Mouse (Mus musculus) layer of hippocampus, postnatal 10 days (tissue): Measurements from ENCODE around the gene Nfam1. TPM values are rescaled to one million over a fixed set of nuclear protein-coding genes. Genes with fewer than 3 reads are reported as not detected.

ENCODE experiments used
- DNase-seq, 2 experiments: peaks; one replicate each; pipeline ENCODE4 v3.0.0; 2021; ENCODE audit warnings: low spot score in 2 of 2
- total RNA-seq, 2 experiments: library from RNA; stranded (reverse); gene quantifications; 2 replicates each; pipeline ENCODE4 v1.2.3; 2021

The Nfam1 gene
- total RNA-seq, 2 experiments from 2014 or later: 1.6 to 2.4 TPM

DNA sequence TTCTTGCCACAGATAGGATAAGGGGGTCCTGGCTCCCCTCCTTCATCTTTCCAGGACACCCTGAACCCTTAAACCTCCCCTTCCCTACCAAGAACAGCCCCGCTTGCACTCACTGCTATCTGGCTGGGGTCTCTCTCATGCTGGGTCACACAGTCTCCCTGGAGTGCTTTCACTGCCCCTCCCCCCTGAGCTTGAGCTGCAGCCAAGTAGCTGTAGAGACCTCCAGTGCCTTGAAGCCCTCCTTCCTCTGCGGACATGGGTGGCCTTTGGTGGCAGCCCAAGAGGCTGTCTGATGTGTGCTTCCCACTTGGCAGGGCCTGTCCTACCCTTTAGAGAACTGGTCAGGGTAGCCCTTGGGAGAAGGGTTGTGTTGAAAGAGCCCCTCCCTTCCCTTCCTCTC lies 7.0 kb upstream of the Nfam1 start:
- DNase-seq: no peak

DNA sequence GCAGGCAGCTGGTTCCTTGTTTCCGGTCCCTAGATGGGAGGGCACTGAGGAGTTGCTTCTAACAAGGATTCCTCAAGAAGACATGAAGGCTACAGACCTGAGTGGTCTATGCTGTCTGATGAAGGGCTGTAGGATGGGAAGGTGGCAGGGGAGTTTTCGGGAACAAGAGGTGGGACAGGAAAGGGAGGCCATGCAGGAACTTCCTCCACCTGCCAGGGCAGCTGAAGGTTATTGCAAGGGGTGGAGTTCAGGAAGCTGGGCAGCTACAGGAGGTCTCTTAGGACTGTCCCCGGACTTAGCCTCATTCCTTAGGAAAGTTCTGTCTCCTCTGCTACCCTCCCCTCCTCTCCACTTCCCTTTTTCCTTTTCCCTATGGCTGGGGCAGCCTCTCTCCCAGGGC lies 5.7 kb upstream of the Nfam1 start:
- no peak for DNase-seq

DNA sequence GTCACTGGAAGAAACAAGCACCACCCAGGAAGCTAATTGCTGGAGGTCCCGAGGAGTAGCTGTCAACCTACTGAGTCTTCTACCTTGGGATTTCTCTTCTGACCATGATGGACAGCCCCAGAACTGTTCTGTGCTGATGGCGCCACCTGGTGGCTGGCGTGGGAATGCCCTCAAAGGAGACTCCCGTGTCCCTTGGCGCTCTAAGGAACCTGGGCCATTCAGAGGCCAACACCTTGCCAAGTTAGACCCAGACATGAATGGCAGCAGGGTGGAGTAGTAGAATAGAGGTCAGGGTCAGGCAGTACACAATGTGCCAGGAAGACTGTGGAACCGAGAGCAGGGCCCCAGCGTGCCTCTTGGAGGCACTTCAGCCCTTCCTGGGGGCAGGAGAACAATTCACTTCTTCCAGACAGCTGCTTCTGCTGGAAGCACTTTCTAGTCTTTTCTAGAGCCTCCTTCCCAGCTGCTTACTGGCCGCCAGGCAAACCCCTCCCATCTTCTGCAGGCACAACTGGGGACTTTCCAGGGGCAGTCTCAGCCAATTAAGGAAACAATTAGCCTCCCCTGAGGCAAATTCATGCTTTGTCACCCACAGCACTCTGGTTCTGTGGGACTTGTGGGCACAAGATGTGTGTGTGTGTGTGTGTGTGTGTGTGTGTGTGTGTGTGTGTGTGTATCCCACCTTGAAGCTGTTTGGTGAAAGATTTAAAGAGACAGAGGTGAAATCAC lies 4.8 kb upstream of the Nfam1 start:
- DNase-seq: peak; percentile 94

DNA sequence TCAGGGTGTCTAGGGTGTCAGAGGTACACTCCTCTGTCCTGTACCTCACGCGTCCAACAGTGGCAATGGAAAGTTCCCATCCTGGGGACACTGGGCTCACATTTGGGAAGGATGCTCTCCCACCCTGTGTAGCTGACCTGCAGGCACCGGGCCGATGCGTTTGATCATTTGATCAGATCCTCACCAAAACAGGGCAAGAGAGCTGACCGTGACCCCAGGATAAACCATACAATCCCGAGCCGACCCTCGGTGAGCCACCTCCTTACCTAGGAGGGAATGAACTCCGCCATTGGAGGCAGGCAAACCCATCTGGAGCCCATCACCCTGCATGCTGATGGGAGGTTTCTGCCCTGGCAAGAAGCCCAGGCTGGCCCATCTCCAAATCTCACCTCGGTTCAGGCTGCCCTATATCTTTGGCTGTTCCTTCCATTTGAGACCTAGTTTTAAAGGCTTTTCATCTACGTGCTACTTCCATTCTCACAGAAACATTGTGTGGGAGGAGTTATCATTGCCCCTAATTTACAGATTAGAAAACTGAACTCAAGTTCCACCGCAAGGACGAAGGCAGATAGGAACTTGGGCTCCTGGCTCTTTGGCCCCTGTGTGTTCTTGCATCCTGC lies 3.9 kb upstream of the Nfam1 start:
- peak; percentile 51 to 61 for DNase-seq

DNA sequence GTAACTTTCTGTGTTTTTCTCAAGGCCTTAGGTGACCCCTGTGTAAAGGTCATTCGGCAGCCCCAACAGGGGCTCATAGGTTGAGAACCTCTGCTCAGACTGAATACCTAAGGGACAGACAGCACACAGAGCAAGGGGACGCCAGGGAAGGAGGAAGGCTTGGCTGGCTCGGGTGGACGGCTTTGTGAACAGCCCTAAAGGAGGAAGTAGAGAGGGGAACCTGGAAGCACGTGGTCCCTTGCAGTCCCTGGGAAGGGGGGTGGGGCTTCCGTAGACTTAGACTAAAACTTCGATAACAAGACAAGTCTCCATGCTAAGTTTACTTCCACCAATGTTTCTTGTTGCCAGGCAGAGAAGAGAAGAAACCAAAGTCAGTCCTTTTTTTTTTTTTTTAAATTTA lies 3.0 kb upstream of the Nfam1 start:
- no peak for DNase-seq

DNA sequence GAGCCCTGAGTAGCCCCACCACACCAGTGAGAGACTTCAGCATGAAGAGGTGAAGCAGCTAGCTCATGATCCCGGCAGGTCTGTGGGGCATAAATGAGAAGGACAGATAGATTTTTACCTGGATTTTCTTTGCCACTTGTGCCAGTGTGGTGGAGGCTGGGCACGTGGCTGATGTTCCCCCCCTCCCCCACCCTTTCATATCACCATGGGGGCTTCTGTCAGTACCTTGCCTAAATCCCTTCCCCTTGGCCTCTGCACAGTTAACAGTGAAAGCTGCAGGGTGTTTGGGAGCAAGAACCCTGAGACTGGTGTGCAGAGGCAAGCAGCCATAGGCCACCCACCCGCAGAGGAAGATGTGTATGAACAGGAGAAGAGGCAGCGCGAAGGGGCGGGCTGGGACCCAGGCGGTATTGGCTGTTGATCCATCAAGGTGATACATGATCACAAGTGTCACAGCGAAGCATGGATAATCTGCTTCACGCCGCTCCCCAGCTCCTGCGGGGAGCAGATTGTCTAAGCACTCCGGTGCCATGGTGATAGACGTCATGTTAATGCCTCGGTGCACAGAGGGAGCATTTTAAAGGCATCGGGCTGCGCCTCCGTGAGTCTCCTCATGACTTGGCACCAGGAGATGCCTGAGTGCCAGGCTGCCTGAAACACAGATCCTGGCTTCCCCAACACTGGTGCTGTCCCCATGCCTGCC lies 1.3 kb upstream of the Nfam1 start:
- peak; percentile 47 to 61 for DNase-seq

DNA sequence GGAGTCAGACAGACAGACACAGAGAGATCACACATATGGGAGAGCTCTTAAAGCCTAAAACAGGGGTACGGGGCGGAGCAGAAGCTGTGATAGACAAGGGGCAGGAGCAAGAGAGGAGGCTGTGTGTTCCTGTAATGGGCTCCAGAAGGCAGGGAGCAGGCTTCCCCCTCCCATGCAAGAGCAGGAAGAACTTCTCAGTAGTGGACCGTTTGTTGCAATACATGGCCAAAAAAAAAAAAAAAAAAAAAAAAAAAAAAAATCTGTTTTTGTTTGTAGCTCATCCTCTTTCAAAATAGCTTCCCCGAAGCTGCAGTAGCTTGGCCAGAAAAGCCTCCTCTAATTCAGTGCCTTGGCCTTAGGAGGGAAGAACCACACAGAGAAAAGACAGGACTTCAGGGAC lies 2.2 kb downstream of the Nfam1 start:
- no peak for DNase-seq

DNA sequence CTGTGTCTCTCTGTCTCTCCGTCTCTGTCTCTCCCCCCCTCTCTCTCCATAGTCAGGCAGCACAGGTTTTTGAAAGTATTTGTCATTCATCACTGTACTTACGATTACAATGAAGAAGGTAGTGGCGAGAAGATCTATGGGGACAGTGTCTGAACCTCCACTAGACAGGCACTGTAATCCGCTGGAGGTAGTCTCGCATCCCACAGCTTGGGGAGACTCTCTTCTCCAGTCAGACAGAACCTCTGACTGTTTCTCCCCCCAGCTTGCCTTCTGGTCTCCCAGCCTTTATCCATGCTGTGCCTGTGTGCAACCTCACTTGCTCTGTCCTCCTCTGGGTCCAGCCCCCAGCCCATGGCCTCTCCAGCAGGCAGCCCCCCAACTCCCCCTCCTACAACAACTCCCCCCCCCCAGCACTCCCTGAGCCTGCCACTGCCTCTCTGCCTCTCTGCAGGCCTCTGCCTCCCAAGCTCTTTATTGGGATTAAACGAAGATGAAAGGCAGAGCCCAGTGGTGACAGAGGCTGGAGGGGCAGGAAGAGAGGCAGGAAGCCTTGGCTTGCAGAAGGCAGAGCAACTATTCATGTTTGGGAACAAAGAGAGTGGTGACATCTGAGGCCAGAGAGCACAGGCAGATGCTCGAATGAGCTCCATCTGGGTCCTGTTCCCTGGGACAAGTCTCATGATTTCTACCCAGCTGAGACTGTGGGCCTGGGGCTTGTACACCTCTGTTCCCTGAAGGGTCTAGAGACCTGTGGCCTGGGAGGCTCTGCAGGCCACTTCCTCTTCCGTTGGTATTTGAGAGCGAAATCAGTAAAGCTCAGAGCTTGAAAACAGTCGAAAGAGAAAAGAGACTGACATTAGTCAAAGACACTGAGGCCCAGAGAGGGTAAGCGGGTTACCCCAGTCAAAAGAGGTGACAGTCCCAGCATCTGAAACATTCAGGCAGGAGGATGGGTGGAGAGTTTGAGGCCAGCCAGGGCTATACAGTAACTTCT lies 3.1 kb downstream of the Nfam1 start:
- no peak for DNase-seq

DNA sequence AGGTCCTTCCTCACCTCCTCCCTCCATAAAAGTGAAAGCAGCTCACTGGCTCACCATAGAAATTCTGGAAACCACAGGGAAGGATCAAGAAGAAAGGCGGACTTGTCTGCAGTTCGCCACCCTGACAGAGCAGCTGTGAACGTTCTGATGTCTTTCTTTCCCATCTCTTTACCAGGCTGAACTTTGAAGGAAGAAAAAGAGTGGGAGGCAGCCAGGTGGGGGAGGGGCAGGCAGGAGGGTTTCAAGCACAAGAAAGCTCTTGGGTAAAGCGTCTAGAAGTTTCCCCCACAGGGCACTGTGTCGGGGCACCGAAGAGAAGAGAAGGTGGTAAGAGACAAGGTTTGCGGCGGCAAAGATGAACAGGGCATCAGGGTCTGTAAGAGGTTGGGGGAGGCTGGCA lies 7.0 kb downstream of the Nfam1 start:
- DNase-seq: no peak

DNA sequence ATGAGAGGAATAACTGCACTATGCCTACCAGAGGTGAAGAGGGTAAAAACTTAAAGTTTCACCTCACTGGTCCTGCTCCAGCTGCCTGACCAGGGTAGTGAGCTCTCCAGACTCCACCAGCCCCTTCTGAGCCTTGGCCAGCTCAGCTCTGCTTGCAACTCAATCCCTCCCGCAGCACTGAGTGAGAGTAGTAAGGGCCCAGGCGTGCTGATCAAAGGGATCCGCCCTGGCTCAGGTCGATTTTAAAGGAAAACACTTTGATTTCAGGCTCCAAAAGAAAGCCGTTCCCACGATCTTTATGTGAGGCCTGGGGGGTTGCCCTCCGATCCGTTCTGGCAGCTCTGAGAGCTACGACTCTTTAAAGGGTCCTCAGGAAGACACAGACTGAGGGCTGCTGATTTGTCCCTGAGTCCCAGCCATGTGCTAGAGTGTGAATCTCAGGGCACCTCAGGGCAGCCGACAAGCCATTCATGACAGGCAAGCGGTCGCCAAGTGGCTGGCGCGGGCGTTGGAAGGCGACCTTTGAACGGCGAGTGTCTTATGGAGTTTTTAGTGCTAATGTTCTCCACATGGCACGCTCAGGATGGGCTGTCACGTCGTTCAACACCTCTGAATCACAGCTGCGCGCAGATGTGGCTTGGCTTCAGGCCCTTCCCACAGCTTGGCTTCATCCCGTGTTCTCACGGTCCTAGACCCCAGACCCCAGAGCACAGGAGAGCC lies 7.9 kb downstream of the Nfam1 start:
- no peak for DNase-seq

DNA sequence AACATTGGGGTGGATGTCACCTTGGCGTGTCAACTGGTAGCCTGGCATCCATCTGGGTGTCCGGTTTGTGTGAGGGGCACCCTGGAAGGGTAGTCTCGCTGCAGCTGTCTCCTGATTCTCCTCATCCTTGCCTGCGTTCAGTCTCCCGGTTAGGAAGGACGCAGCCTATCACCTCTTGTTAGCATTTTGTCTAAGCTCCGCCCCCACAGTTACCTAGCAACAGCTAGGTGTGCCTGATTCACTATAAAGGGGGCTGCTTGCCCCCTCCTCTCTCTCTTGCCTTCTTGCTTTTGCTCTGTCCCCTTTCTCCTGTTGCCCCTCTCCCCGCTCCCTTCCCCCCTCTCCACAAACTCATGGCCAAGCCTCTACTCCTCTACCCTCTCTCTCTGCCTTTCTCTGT lies 10.2 kb downstream of the Nfam1 start:
- DNase-seq: no peak

DNA sequence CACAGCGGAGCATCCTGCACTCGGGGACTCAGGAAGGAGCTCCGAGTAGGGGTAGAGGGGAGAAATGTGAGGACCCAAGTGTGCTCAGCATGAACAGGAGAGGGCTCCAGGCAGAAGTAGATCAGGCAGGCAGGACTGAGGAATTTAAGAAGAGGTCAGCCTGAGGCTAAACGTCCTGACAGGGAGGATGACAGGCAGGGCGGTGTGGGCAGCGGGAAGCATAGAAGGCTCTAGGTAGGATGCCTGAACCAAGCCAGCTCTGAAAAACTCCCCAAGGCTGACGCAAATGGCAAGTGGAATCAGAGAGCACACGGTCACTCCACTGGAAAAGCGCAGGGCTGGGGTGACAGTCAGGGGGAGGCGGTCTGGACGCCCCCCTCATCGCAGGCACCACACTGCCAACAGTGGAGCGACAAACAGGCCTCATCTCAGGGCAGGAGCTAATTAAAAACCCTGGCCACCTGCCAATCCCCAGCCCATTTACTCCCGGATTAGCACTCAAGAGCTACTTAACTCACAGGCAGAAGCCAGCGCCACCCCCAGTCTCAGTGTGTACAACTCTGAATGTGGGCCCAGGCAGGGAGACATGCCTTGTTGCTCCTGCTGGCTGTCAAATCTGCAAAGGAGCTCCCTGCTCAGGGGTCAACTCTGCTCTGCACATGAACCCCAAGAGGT lies 22.0 kb downstream of the Nfam1 start:
- DNase-seq: peak; percentile 80 to 82

DNA sequence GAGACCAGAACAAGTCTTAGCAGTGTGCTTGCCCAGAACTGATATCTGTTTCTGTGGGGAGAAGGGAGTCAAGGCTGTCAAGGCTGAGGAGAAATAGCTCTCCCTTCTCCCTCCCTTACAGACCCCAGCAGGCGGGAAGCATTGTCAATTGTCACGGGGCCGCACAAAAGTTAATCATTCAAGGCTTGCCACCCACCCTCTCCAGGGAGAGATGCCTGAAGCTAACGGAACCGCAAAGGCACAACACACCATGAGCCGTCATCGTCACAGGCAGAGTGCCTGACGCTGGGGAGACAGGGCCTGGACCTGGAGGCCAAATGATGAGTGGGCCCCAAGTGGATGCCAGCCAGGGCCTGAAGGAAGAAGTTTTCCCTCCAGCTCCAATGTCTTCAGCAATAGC lies 22.7 kb downstream of the Nfam1 start:
- no peak for DNase-seq

DNA sequence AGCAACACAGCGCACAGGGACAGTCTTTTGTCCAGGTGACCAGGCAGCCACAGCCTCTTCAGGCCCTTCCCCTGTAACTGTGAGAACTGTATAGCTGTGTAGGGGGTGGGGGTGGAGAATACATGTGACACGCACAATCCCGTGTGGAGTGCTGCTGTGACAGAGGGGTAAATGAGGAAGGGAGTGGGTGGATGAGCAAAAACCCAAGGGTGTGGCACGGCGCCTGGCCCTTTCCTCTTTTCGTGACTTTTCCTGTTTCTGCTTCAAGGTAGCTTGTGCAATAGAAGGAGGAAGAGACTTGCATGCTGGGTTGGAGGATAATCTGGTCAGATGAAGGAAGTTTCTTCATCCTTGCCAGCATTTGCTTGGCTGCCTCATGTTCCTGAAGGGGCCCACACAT lies 23.6 kb downstream of the Nfam1 start:
- DNase-seq: no peak

DNA sequence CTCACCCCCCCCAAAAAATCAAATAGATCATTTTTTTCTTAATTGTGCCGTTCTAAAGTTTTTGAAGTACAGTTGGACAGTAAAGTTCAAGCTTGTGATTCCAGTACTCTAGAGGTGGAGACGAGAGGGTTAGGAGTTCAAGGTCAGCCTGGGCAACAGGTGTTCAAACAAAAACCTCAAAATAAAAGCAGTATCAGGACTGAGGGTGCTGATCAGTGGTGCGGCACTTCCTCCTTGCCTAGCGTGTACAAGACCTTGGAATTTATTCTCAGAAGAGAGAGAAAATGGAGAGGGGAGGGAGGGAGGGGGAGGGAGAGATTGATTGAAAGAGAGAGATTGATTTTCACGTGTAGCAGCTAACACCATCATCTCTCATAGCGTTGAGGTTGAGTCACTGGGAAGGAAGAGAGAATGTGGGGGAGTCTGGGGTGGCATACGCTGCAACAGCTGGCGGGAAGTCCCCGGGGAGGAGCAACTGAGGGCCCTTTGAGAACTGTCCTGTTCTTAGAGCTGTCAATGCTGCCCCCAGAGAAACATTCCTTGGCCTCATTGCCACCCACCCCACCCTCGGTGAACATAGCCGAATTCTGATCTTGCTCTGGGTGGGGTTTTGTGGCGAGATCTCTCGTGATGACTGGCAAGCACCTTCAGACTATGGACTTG lies 24.2 kb downstream of the Nfam1 start:
- DNase-seq: no peak

DNA sequence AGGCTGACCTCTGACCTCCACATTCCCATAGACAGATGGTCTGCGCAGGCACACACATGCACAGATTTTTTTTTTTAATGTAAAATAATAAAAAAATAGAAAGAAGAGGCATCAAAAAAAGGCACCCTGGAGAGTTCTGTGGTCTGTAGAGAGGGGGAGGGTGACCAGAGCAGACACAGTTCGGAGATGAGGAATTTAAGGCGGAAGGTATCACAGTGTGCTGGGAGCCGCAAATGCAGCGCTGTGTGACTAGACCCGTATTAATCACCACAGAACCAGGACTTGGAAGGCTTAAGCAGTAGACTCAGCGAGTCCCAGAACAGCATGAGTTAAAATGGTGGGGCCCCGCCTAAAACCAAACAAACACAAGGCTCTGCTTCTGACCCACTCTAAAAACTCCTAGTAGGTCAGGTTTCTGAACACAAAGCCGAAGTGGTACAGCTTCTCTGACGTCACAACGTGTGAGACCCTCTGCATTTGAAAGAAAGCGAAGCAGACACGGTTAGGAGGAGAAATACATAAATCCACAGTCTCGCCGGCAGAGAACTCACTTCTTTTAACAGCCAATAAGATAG lies 25.7 kb downstream of the Nfam1 start:
- DNase-seq: no peak

DNA sequence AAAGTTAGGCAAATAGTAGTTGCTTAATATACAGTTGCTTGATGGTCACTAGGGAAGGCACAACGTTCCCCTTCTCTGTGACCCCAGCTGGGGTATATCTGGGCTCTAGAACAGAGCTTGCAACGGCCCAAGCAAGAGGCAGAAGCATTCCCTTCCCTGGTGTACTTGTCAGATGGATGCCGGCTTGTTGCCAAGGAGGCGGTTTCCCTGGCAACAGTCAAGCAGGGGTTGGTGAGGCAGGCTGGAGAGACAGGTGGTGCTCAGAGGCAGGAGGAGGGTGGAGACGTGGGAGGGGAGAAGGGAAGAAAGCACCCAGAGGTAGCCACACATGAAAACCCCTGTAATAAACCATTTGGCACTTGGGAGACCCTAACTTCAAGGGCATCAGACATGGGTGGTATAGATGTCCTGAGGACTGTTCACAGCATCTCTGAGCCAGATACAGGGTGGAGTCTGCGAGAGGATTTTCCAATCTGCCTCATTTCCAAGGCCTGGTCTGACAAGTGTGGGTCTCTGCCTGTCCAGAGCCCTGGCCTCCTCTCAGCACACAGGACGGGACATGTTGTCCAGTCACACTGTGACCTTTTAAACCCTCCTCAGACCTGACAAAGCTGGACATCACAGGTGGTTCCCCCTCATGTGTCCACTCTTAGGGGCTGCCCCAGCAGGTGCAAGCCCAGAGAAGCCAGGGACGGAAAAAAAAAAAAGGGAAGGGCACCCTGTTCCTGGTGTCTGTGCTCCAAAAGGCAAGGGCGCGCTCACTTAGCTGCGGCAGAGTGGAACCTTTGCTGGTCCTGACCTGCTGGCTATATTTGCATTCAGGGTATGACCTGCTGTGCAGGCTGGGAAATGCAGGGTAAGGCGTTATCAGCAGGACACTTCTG lies 30.2 kb downstream of the Nfam1 start:
- DNase-seq: peak; percentile 89 to 91

DNA sequence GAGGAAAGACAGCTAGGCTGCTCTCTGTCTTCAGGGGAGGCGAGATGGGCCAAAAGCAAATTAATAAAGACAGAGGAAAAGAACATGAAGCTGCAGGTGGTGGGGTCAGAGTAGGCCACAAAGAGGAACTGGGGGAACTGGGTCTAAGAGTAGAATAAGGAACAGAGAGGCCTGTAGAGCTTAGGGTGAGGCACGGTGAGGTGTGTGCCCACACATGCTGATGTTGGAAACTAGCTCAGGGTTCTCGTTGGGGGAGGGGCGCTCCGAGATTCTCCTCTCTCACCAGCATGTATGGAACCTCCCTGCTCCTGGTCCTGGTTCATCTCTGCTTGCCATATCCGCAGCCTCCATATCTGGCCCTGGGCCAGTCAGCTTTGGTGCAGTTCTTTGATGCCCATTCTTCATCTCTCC lies 34.3 kb downstream of the Nfam1 start:
- DNase-seq: no peak
